In genomic region chr9:67321886-67322285, GRCm38 (mm10) we compare ENCODE assay signal across 20 mouse cellular contexts.
"Had no signal": no experiment of that assay in that cellular context is flagged by ENCODE, and none has a peak within 500 bp of the region (broad histone marks: within the 10 kb centered on the region; RNA-seq: fewer than 3 reads in every experiment).

No protein-coding gene starts in this region.

- H3K4me1 ChIP-seq: kidney, embryonic 15.5 days; liver, embryonic 13.5 days; midbrain, embryonic 15.5 days; neural tube, embryonic 12.5 days; neural tube, embryonic 15.5 days had no signal

- ATAC-seq: lung, postnatal 0 days; midbrain, embryonic 15.5 days had no signal

- H3K27ac ChIP-seq: kidney, embryonic 15.5 days; layer of hippocampus, adult 2 months; liver, embryonic 13.5 days; midbrain, embryonic 15.5 days; neural tube, embryonic 12.5 days; neural tube, embryonic 15.5 days; stomach, postnatal 0 days had no signal

- H3K27me3 ChIP-seq: kidney, embryonic 15.5 days; liver, embryonic 13.5 days; midbrain, embryonic 15.5 days; neural tube, embryonic 12.5 days; neural tube, embryonic 15.5 days had no signal

- H3K36me3 ChIP-seq: kidney, embryonic 15.5 days; liver, embryonic 13.5 days; midbrain, embryonic 15.5 days; neural tube, embryonic 12.5 days had no signal

- H3K4me3 ChIP-seq: kidney, embryonic 15.5 days; layer of hippocampus, adult 2 months; liver, embryonic 13.5 days; megakaryocyte, embryonic 14.5 days; midbrain, embryonic 15.5 days; neural tube, embryonic 12.5 days; neural tube, embryonic 15.5 days had no signal

- DNase-seq: kidney, adult 2 months; layer of hippocampus, adult 9-11 months; liver, embryonic 13.5 days; lung, adult 2 months; lung, postnatal 36 days; right cerebral cortex, adult 18-20 months; right cerebral cortex, postnatal 14 days; right cerebral cortex, postnatal 4 days; thymus, adult 2 months; thymus, postnatal 14 days; thymus, postnatal 4 days had no signal

- H3K9me3 ChIP-seq: kidney, embryonic 15.5 days; liver, embryonic 13.5 days; megakaryocyte, embryonic 14.5 days; midbrain, embryonic 15.5 days; neural tube, embryonic 12.5 days; neural tube, embryonic 15.5 days had no signal

- H3K4me2 ChIP-seq: kidney, embryonic 15.5 days; liver, embryonic 13.5 days; midbrain, embryonic 11.5 days; midbrain, embryonic 15.5 days; neural tube, embryonic 12.5 days; neural tube, embryonic 15.5 days had no signal

- H3K9ac ChIP-seq: kidney, embryonic 15.5 days; liver, embryonic 13.5 days; midbrain, embryonic 15.5 days; neural tube, embryonic 12.5 days; neural tube, embryonic 15.5 days had no signal
